Mouse (Mus musculus): ENCODE measurements around the gene Ddost. TPM values are rescaled to one million over a fixed set of nuclear protein-coding genes. Genes with fewer than 3 reads are reported as not detected.

Ddost gene
- polyA plus RNA-seq, 1 experiment from 2014 or later: 164 TPM

DNA sequence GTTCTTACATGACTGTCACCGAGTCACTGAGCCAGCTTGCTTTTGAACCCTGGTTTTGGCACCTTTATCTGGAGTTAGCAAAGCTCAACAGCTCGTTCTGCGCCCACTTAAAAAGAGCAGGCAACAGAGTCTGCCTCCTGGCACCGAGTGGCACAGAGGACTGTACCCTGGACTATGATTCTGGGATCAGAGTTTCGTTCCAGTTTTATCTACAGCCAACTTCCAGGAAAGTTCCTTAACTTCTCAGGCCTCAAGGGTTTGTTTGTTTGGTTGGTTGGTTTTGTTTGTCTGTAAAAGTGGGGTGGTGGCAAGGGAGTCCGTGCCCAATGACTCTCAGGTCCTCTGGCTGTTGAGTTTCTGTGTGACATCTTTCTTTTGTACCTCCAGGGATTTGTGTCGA, 44.2 kb downstream of the Ddost start:
- ATAC-seq (no peak), DNase-seq (ENCODE audit: low read depth, low spot score) (no peak)
- ChIA-PET POLR2A (no interaction called here), CTCF (no interaction called here)
- no peaks in the 10 kb centered on the region for H3K27me3 ChIP-seq
- in situ Hi-C loops (cut with MboI; ENCODE audit: low pct_unique_long_range_greater_than_20kb): no loop called here
- no peak for TF ChIP-seq CTCF (IDR thresholded peaks at IDR 0.05)

DNA sequence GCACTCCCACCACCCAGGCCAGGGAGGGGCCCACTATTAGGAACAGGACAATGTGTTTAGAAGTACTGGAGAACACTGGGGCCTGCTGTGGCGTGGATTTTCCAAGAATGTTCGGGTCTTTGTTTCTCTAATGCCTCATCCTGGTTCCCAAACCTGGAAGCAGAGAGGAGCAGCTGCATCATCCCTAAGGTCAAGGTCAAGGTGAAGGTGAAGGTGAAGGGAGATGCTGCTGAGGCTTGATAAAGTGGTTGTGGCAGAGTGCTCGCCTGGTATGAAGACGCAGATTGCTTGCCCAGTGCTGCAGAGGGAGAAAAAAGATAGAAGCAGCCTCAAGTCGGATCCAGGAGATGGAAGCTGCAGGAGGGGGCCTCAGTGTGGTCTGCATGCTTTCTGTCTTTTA, 47.3 kb downstream of the Ddost start:
- ChIA-PET POLR2A (no interaction called here), CTCF (no interaction called here)
- TF ChIP-seq CTCF (IDR thresholded peaks at IDR 0.05): no peak
- DNase-seq (ENCODE audit: low read depth, low spot score) (no peak), ATAC-seq (no peak)
- H3K27me3 ChIP-seq: no peaks in the 10 kb centered on the region
- in situ Hi-C loops (cut with MboI; ENCODE audit: low pct_unique_long_range_greater_than_20kb): no loop called here

DNA sequence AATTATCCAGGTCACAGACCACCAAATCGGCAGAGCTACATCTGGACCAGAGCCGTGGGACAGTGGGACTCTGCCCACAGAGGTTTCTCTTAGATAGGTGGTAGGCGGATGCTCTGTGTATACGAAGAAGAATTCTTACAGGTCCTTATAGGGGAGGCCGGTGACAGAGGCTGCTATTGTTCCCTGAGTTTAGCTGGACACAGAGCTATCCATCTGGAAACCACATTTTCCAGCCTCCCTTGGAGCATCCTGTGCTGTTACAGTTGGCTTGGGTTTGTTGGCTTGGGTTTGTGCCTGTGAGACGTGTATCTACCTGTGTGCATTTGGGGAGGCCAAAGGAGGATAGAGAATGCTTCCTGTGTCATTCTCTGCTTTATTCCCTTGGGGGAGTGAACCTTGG, 48.2 kb downstream of the Ddost start:
- no peaks in the 10 kb centered on the region for H3K27me3 ChIP-seq
- ATAC-seq (no peak), DNase-seq (ENCODE audit: low read depth, low spot score) (no peak)
- POLR2A ChIA-PET: no interaction called here
- in situ Hi-C loops (cut with MboI; ENCODE audit: low pct_unique_long_range_greater_than_20kb): no loop called here
- CTCF ChIA-PET: interaction anchor here (0.7 kb wide), 1 partner anchor 34 kb away, joined by 3 read pairs; no protein-coding TSS in a partner anchor
- no peak for TF ChIP-seq CTCF (IDR thresholded peaks at IDR 0.05)

DNA sequence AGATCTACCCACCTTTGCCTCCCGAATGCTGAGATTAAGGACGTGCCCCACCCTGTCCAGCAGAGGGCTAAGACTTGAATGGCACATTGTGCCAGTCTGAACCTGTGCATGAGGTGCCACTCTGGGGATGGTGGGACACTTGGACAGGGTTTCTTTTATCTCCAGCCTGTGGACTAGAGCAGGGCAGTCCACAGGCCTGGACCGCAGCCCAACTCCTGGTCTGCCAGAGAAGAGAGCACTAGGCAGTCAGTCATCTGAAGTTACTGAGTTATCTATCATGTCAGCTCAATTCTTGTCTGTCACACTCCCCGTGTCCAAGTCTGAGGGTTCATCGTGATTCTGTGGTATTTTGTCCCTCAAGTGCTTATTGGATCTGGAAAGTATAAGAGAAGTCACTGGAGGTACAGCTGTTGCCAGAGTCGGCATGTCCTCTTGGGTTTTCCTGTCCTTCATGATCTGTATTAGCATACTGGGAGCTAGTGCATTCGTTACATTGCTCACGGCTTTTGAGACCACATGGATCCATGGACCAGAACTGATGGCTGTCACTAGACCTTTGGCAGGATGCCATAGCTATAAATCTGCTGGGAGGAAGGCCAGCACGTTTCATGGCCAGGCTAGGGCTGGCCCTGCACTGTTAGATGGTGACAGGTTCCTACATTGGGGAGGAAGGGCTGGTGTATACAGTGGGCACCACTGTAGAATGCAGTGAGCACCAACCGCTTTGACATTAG, 49.1 kb downstream of the Ddost start:
- DNase-seq (ENCODE audit: low read depth, low spot score): no peak
- no peaks in the 10 kb centered on the region for H3K27me3 ChIP-seq
- CTCF ChIA-PET: interaction anchor here (0.7 kb wide), 1 partner anchor 35 kb away, joined by 3 read pairs; no protein-coding TSS in a partner anchor
- POLR2A ChIA-PET: no interaction called here
- in situ Hi-C loops (cut with MboI; ENCODE audit: low pct_unique_long_range_greater_than_20kb): no loop called here
- no peak for TF ChIP-seq CTCF (IDR thresholded peaks at IDR 0.05)
- no peak for ATAC-seq

DNA sequence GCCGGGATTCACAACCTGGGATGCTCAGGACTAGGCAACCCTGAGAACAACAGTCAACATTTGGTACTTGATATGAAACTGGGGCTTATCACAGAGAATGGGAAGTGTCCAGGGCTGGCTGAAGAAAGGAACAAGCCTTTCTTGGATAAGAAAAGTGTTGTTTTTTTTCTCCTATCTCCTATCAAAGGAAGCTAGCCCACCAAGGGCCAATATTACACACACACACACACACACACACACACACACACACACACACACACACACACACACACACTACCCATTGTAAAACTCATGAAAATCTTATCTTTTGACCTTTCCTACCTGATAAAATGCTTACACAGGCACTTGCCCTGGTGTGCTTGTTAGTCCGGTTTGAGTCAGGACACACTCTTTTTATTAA, 51.0 kb downstream of the Ddost start:
- ChIA-PET POLR2A (interaction anchor here (0.7 kb wide), 1 partner anchor 20 kb away, joined by 3 read pairs; no protein-coding TSS in a partner anchor), CTCF (interaction anchor here (0.8 kb wide), 1 partner anchor 14 kb away, joined by 3 read pairs; no protein-coding TSS in a partner anchor)
- in situ Hi-C loops (cut with MboI; ENCODE audit: low pct_unique_long_range_greater_than_20kb): no loop called here
- TF ChIP-seq CTCF (IDR thresholded peaks at IDR 0.05): no peak
- DNase-seq (ENCODE audit: low read depth, low spot score) (no peak), ATAC-seq (no peak)
- no peaks in the 10 kb centered on the region for H3K27me3 ChIP-seq

DNA sequence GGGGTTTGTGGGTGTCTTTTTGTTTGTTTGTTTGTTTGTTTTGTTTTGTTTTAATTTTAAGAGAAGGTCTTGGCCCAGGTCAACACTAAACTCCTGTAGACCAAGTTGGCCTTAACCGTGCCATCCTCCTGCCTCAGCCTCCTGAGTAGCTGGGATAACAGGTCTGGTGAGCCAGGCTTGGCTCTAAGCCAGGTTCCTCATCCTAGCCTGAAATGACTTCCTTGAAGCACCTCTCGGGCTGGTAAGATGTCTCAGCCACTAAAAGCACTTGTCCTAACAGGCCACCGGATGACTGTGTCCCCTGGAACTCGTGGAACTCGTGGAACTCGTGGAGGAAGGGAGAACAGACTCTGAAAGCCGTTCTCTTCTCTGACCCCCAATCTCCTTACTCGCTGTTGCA, 51.6 kb downstream of the Ddost start:
- ATAC-seq (no peak), DNase-seq (ENCODE audit: low read depth, low spot score) (no peak)
- in situ Hi-C loops (cut with MboI; ENCODE audit: low pct_unique_long_range_greater_than_20kb): no loop called here
- ChIA-PET CTCF (interaction anchor here (1.2 kb wide), 1 partner anchor 23 kb away, joined by 5 read pairs; no protein-coding TSS in a partner anchor), POLR2A (interaction anchor here (0.7 kb wide), 1 partner anchor 19 kb away, joined by 3 read pairs; no protein-coding TSS in a partner anchor)
- no peaks in the 10 kb centered on the region for H3K27me3 ChIP-seq
- no peak for TF ChIP-seq CTCF (IDR thresholded peaks at IDR 0.05)

DNA sequence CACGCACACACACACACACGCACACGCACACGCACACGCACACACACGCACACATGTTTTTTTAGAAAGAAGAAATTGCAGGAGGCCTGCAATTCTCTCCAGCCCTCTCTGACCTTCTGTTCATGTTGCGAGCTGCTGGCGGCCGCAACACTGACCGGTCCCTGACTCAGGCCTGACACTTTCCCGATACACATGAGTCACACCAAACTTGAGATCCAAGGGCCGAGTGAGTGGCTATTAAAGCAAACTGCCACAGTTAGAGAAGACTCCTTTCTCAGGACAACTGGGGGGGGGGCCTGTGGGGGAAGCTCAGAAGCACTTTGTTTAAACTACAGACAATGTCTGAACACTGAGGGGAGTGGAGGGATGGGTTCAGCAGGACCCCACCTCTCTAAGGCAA, 52.0 kb downstream of the Ddost start:
- POLR2A ChIA-PET: no interaction called here
- DNase-seq (ENCODE audit: low read depth, low spot score): no peak
- TF ChIP-seq CTCF (IDR thresholded peaks at IDR 0.05): no peak
- no peaks in the 10 kb centered on the region for H3K27me3 ChIP-seq
- no peak for ATAC-seq
- CTCF ChIA-PET: interaction anchor here (1.2 kb wide), 1 partner anchor 22 kb away, joined by 5 read pairs; no protein-coding TSS in a partner anchor
- in situ Hi-C loops (cut with MboI; ENCODE audit: low pct_unique_long_range_greater_than_20kb): no loop called here

DNA sequence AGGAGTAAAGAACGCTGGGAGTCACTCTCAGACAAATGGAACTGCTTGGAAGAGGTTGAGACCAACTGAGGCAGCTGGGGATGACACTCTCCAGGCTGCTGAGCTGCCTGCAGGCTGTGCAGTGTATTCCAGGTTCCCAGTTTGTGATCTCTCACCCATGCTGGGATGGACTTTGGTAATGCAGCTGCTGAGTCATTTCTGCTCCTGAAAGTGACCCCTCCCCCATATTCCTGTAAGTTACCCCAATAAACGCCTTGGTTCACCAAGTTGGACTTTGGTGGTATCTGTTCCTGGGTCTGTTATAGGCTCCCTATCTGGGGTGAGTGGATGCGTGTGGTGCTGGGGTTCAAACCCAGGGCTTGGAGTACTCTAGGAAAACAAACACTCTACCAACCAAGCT, 53.6 kb downstream of the Ddost start:
- DNase-seq (ENCODE audit: low read depth, low spot score): no peak
- POLR2A ChIA-PET: no interaction called here
- H3K27me3 ChIP-seq: no peaks in the 10 kb centered on the region
- CTCF ChIA-PET: no interaction called here
- ATAC-seq: no peak
- no peak for TF ChIP-seq CTCF (IDR thresholded peaks at IDR 0.05)
- in situ Hi-C loops (cut with MboI; ENCODE audit: low pct_unique_long_range_greater_than_20kb): no loop called here

DNA sequence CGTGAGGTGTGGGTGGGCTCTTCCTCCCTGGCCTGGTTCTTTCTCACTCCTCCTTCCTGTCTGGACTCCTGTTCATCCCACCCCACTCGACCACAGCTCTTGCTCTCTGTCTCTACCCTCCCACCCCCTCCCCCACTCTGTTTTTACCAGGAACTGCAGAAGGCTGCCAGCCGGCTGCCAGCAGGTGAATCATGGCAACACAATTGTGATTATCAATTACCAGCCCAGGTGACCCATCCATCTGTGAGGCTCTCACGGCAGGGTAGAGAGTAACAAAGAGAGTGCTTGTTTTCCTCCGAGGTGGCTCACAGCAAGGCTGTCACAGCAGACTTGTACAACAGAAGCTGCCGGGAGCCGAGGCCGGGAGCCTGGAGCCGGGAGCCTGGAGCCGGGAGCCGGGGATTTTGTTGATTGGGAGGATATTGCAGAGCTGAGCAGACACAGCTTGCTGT, 56.9 kb downstream of the Ddost start:
- in situ Hi-C loops (cut with MboI; ENCODE audit: low pct_unique_long_range_greater_than_20kb): no loop called here
- ChIA-PET POLR2A (no interaction called here), CTCF (no interaction called here)
- no peak for TF ChIP-seq CTCF (IDR thresholded peaks at IDR 0.05)
- ATAC-seq (no peak), DNase-seq (ENCODE audit: low read depth, low spot score) (no peak)
- no peaks in the 10 kb centered on the region for H3K27me3 ChIP-seq

Other genes starting within 250 kb of the Ddost start
- gene Hp1bp3, start 88.4 kb upstream of the Ddost start, polyA plus RNA-seq (2021): 112 TPM
- 0.91 TPM for gene Sh2d5, start 54.3 kb upstream of the Ddost start, polyA plus RNA-seq (2021)
- 1.6 TPM for gene Kif17, start 54.3 kb upstream of the Ddost start, polyA plus RNA-seq (2021)
- 58.2 TPM for gene Pink1, start 21.6 kb downstream of the Ddost start, polyA plus RNA-seq (2021)
- 0.32 TPM for gene Cda, start 63.3 kb downstream of the Ddost start, polyA plus RNA-seq (2021)
- gene Fam43b, start 91.8 kb downstream of the Ddost start, polyA plus RNA-seq (2021): not detected
- gene Mul1, start 129.9 kb downstream of the Ddost start, polyA plus RNA-seq (2021): 24.3 TPM
- 21.9 TPM for gene Camk2n1, start 149.6 kb downstream of the Ddost start, polyA plus RNA-seq (2021)